Mouse (Mus musculus): ENCODE measurements around the gene Krt16.
"Not testable (repeated sequence)": the region's sequence is repeated elsewhere in the genome, so short reads cannot be mapped to it uniquely, and the experiment has no call there.

Krt16 gene

GRCm38 (mm10) chr11:100257967-100258366 is 9.3 kb upstream of the Krt16 start:
- DNase-seq (ENCODE audit: low read depth, low spot score), result no peak

- no peak for DNase-seq (ENCODE audit: low read depth, low spot score)
Observed at GRCm38 (mm10) chr11:100255514-100255913, 6.8 kb upstream of the Krt16 start.

- DNase-seq (ENCODE audit: low read depth, low spot score), result no peak
Observed at GRCm38 (mm10) chr11:100254360-100255090, 5.8 kb upstream of the Krt16 start.

GRCm38 (mm10) chr11:100246471-100246870 is 2.2 kb downstream of the Krt16 start:
- DNase-seq (ENCODE audit: low read depth, low spot score), result not testable (repeated sequence)

GRCm38 (mm10) chr11:100240272-100240671 is 8.4 kb downstream of the Krt16 start:
- not testable (repeated sequence) for DNase-seq (ENCODE audit: low read depth, low spot score)

- no peak for DNase-seq (ENCODE audit: low read depth, low spot score)
Observed at GRCm38 (mm10) chr11:100221741-100222140, 27.0 kb downstream of the Krt16 start.

- DNase-seq (ENCODE audit: low read depth, low spot score), result no peak
Observed at GRCm38 (mm10) chr11:100219304-100219703, 29.4 kb downstream of the Krt16 start.

- DNase-seq (ENCODE audit: low read depth, low spot score), result peak; percentile 9
Observed at GRCm38 (mm10) chr11:100208542-100208941, 40.2 kb downstream of the Krt16 start.

GRCm38 (mm10) chr11:100207498-100207897 is 41.2 kb downstream of the Krt16 start, which contains the start of gene Krt14:
TSS of gene Krt14 (minus strand) at chr11:100207548.
- no peak for DNase-seq (ENCODE audit: low read depth, low spot score)

- peak; percentile 77 for DNase-seq (ENCODE audit: low read depth, low spot score)
Observed at GRCm38 (mm10) chr11:100203448-100203847, 45.3 kb downstream of the Krt16 start.

- DNase-seq (ENCODE audit: low read depth, low spot score), result no peak
Observed at GRCm38 (mm10) chr11:100202906-100203305, 45.8 kb downstream of the Krt16 start.

GRCm38 (mm10) chr11:100200104-100200820 is 48.4 kb downstream of the Krt16 start:
- DNase-seq (ENCODE audit: low read depth, low spot score), result peak; percentile 43

GRCm38 (mm10) chr11:100198666-100199065 is 50.0 kb downstream of the Krt16 start:
- DNase-seq (ENCODE audit: low read depth, low spot score), result peak; percentile 11
